Mouse (Mus musculus) cerebellum, adult 11-12 months (tissue): ENCODE data around the gene Fam171a2.

Experiments used
- DNase-seq: peaks from one replicate; pipeline ENCODE4 v3.0.0; 2022

Gene Fam171a2

DNA sequence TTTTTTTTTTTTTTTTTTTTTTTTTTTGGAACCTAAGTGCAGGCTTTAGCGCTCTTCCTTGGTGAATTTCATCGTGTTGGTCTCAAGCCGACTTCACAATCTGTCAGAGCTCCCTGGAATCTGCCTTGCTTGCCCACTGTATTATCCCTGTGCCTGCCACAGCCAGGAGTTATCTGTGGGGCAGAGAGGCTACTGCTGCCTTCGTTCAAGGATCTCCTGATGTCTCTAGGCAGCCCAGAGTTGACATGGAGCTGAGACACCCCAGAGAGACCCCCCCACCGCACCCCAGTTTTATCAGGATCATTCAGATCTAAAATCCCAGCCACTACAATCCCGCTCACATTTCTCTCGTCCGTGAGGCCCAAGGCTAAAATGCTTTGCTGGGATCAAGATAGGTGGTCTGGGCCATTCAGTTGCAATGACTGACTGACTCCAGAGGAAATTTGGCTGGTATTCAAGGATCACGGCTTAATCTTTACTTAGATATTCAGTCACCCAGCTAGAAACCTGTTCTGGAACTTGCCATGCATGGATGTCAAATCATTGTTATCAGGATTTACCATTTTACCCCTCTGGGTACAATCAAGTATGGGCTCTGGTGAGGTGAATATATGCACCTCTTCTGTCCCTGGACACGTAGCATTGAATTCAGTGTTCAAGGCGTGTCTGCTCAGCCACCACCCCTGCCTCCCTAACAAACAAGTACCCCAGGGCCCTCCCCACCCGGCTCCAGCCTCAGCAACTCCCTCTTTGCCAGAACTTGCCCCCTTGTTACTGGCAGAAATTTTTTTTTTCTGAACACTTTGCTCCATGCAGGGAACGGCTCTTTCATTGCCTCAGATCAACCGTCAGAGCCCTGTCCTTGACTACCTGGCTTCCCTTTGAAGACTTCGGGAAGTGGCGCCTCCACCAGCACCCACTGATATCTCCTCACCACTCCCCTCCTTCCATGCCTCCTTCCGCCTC, 1.8 kb upstream of the Fam171a2 start:
- DNase-seq, result peak; percentile 77

DNA sequence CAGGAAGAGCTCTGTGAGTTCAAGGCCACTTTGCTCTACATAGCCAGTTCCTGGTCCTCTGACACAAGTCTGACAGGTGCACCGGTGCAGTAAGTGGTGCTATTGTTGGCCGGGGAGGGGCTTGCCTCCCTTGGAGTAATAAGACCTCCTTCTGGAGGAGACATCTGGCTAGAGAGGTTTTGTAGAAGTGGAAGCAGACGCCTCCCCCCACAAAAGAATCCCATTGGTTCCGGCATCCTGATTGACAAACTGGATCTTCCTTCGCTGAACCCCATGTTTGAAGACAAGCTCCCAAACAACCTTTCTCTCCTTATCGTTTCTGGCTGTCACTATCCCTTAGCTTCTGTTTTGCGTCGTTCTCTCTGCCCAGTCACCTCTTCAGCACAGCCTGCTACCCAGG, 845 bp upstream of the Fam171a2 start:
- DNase-seq, result peak; percentile 64

- DNase-seq, result peak; percentile 82
Observed at GRCm38 (mm10) chr11:102446581-102447461, 661 bp downstream of the Fam171a2 start.

DNA sequence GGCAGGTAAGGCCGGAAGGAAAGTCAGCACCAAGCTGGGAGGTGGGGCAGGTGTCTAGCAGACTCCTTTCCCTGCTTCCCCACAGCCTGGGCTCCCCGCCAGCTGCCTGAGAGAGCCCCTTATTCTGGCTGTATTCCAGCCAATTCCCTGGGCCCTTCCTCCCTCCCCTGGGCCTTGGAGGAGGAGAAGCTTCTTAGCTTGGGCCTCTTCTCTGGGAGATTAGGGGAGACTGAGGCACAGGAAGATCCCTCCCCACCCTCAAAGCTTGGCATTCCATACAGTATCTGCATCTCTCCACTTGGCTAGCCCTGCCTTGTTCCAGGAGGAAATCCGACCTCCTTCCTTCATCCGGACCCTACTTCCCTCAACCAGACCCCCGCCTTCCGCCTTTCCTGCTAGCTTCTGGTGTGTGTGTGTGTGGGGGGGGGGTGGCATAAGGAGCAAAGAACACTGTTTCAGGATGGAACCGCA, 1.6 kb downstream of the Fam171a2 start:
- DNase-seq, result peak; percentile 77

DNA sequence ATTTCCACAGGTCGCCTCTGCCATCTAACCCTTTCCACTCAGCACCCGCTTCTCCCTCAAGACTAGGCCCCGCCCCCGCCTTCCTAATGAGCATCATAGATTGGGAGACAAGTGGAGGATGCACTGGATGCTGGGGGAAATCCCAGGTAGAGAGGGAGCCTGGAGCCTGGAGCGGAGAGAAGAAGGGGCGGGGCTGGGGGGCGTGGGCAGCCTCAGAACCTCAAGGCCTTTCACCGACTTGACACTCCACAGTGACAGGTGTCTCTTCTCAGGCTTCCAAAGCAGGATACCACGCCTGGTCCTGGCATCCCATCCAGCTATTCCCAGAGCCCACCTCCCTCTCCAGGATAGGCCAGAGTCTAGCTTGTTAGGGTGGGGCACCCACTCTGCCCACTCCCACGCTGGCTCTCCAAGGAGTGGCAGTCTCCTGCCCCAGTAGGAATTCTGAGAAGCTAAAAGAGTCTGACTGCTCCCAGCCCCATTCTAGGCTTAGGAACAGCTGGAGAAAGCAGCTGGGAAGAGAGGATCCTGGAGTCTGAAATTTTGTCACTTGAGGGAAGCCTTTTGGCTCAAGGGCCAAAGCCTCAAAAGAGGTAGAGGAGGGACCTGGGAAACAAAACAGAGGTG, 2.1 kb downstream of the Fam171a2 start:
- DNase-seq, result peak; percentile 65

DNA sequence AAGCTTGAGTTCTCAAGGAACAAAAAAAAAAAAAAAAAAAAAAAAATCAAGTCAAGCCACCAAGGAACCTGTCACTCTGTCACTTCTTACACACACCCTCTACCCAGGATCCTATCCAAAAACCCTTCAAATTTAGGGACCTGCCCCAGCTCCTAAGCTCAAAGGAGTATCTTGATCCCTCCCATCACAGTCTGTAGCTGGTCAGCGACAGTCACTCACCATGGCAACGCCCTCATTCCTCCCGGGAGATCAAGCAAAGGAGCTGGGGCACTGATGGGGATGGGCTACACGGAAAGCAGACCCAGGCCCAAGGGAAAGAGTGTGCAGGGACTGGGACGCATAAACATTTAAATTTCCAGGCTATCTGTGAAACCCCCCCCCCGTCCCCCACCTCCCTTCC, 2.7 kb downstream of the Fam171a2 start:
- peak; percentile 51 for DNase-seq

GRCm38 (mm10) chr11:102444321-102444720, 3.2 kb downstream of the Fam171a2 start:
- no peak for DNase-seq

- peak; percentile 59 for DNase-seq
Observed at GRCm38 (mm10) chr11:102443740-102444139, 3.7 kb downstream of the Fam171a2 start.

DNA sequence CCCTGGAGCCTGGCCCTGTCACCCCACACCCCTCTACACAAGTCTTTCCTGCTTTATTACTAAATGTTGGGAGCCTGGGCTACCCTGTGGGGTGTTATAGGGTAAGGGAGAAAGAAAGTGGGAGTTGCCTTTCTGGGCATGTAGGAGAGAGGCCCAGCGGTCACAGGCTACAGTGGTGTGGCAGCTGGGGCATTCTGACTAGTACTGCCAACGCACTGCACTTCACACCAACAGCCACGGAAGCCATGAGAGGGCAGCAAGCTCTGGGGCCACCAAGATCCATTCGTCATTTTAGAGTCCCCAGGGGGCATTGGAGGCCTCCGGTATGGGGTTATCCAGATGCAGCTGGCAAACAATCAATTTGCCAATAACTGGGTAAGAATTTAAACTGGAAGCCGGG, 5.4 kb downstream of the Fam171a2 start:
- peak; percentile 49 for DNase-seq

- peak; percentile 14 for DNase-seq
Observed at GRCm38 (mm10) chr11:102441434-102441833, 6.0 kb downstream of the Fam171a2 start.

GRCm38 (mm10) chr11:102440255-102440654, 7.2 kb downstream of the Fam171a2 start:
- DNase-seq, result peak; percentile 34

DNA sequence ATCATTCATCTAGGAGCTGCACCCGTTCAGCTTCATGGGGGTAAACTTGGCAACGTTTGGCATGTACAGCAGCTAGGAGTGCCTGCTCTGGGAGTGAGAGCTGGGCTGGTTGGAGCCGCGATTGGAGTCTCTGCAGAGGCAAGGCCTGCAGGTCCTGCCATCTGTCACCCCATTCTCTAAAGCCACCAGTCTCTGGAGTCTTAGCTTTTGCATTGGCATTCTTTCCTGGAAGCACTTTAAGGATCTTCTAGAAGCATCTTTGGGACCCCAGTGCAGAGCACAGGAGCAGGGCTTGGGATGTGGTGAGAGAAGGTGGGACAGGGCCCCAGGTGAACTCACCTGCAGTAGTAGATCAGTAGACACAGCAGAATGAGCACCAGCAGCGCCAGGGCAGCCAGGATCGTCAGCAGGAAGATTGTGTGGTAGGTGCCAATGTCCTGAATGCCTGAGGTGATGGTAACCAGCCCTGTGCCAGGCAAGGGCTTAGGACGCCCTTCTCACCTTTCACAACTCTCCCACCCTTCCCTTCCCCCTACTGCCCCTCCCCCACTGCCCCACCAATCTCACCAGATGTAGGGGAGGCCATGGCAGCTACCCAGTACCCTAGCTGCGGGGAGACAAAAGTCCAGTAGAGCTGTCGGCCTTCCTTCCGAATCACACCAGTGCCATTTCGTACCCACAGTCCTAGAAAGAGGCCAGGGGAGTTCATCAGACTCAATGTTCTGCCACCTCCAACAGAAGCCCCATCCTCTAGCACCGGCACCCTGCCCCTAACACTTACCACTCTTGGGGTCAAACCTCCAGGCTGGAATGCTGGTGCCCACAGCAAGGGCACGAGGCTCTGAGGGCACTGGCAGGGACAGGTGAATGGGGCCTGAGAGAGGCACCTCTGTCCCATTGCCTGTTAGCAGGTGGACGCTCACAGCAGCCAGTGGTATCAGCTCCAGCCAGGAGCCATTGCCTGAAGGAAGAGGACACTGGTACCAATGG, 8.1 kb downstream of the Fam171a2 start:
- DNase-seq, result peak; percentile 83

DNA sequence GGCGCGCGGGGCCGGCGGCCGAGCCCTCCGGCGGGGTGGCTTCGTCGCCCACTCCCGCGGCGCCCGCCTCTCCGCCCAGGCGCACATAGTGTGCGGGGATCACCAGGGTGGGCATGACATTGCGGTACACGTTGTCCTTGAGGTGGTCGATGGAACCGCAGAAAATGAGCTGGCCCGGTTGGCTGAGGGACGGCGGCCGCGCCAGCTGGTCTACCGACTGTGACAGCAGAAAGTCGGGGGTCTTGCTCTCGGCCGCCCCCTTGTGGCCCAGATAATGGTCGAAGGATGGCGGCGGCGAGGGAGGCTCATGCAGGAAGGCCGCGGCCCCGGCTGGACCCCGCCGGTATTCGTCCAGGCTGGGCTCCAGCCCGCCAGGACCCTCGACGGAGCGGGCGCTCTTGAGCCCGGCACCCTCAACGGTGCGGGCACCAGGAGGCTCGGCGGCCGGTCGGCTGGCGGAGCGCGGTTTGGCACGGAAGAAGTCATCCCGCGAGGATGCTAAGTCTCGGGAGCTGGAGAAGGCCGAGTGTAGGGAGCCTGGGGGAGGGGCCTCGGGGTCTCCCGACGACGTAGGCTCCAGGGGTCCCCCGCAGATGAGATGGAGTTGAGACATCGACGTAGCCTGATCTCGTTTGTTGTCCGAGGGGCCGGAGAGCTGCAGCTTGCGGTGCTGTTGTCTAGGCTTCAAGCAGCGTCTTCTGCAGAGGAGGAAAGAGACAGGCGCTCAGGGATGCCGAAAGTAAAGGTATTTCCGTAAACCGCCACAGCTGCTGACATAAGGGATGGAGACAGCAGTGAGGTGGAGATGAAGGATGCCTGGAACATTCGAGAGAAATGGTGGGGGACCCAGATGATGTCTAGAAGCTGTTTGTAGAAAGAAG, 9.0 kb downstream of the Fam171a2 start:
- peak; percentile 83 for DNase-seq

DNA sequence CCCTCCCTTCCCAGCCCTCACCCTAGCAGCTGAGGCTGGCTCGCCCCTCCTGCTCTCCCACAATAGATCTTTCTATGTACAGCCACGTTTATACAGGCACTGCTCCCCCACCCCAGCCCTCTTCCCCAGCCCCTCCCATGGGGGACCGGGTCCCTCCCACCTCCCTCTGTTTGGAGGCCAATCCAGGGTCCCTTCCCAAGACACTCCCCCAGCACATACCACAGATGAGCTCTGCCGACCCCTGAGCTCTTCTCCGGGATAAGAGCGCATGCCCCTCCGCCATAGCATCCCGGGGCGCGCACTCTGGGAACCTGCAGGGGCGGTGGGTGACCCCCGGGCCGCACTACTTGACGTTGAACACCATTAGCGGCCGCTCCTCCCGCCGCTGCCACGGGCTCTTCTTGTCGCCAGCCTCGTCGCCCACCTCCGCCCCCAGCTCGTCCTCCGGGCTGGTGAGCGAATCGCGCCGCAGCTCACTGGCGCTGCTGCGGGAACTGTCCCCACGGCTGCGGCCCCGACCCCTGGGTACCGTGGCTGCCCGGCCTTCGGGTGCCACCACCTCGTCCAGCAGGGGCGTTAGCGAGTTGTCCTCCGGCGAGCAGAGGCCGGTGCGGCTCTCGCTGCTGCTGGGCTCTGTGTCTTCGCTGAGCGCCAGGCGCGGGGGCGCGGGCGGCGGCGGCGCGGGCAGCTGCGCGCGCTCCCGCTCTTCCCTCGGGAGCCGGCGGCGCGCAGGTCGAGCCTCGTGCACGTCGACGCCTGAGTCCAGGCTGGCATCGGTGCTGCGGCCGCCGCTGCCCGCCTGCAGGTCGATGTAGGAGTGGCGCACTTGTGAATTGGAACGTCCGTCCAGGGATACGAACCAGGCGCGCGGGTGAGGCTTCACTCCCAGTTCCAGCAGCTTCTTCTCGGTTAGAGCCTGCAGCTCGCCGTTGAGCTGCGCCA, 10.1 kb downstream of the Fam171a2 start:
- DNase-seq, result peak; percentile 77

DNA sequence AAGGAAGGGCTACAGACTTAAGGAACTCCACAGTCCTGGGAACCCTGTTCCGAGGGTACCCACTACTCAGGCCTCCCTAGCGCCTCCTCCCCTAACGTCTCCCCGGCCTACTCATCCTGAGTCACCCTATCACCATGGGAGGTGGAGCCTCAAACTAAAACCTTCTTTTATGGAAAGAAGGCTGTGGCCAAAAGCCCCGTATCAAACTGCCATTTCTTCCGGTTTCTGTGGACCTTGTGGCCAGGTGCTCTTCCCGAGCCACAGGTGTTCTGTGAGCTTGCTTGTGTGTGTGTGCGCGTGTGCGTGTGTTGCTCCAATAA, 11.1 kb downstream of the Fam171a2 start:
- no peak for DNase-seq

- DNase-seq, result peak; percentile 69
Observed at GRCm38 (mm10) chr11:102435754-102436470, 11.6 kb downstream of the Fam171a2 start.

DNA sequence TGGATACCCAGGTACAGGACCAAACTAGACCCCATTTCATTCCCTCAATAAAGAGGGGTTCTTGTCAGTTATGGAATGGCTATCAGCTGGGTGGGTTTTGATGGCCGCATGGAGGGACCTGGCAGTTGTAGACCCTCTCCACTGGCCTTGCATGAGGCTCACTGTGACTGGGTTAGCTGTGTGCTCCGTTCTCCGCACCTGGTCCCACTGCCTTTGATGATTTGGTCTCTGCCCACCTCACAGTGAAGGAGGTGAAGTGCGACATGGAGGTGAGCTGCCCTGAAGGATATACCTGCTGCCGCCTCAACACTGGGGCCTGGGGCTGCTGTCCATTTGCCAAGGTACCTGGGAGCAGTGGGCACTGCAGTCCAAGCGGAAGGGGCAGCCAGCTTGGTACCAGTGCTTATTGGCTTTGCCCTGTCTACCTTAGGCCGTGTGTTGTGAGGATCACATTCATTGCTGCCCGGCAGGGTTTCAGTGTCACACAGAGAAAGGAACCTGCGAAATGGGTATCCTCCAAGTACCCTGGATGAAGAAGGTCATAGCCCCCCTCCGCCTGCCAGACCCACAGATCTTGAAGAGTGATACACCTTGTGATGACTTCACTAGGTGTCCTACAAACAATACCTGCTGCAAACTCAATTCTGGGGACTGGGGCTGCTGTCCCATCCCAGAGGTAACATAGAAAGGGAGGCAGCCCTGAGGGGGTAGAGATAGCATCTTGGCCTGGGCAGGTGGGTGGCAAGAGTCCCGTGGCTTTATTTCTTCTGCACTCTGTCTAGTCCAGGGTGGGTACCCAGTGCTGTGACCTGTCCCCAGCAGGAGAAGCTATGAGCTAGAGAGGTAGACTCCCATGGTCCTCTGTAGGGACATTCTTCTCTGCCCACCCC, 12.4 kb downstream of the Fam171a2 start:
- peak; percentile 68 for DNase-seq

GRCm38 (mm10) chr11:102434406-102434805, 13.1 kb downstream of the Fam171a2 start:
- DNase-seq, result peak; percentile 88
